Mouse (Mus musculus) stomach, embryonic 16.5 days (tissue): ENCODE measurements around the gene Tle2. TPM values are rescaled to one million over a fixed set of nuclear protein-coding genes. Genes with fewer than 3 reads are reported as not detected.

Experiments used
- ATAC-seq: fragments of 200-750 bp; cut with Nextera tagmentation; 2 replicates; pipeline ENCODE4 v1.8.0; 2017; ENCODE audit warnings: moderate number of reproducible peaks, moderate TSS enrichment; ENCODE audit not compliant: insufficient read depth, low FRiP score
- H3K27ac ChIP-seq: fragments of 300-500 bp; sonication (generic); 2 replicates; pipeline ENCODE4 v1.5.1; 2014; ENCODE audit warnings: low read length
- H3K27me3 ChIP-seq: fragments of 300-500 bp; sonication (generic); 2 replicates; pipeline ENCODE4 v1.6.1; 2014; ENCODE audit warnings: low read length, control low read depth, mixed read lengths; ENCODE audit not compliant: control insufficient read depth, insufficient read depth
- H3K36me3 ChIP-seq: fragments of 300-500 bp; sonication (generic); 2 replicates; pipeline ENCODE4 v1.6.1; 2014; ENCODE audit warnings: low read length; ENCODE audit not compliant: control insufficient read depth, insufficient read depth
- H3K4me1 ChIP-seq: fragments of 300-500 bp; sonication (generic); 2 replicates; pipeline ENCODE4 v1.6.1; 2014; ENCODE audit warnings: low read length, control low read depth, mixed read lengths; ENCODE audit not compliant: control insufficient read depth, insufficient read depth
- H3K4me2 ChIP-seq: fragments of 300-500 bp; sonication (generic); 2 replicates; pipeline ENCODE4 v1.6.1; 2014; ENCODE audit warnings: low read depth, low read length, mixed read lengths
- H3K4me3 ChIP-seq: fragments of 300-500 bp; sonication (generic); replicated peaks from 2 replicates; pipeline ENCODE4 v1.5.1; 2014; ENCODE audit warnings: mild to moderate bottlenecking, low read length
- H3K9ac ChIP-seq: fragments of 300-500 bp; sonication (generic); 2 replicates; pipeline ENCODE4 v1.6.1; 2014; ENCODE audit warnings: low read length
- H3K9me3 ChIP-seq: fragments of 300-500 bp; sonication (generic); replicated peaks from 2 replicates; pipeline ENCODE4 v1.6.1; 2016; ENCODE audit warnings: low read length, control low read depth; ENCODE audit not compliant: control insufficient read depth
- WGBS: fragments of 180-500 bp; shearing (Covaris S2); extraction: QIAGEN DNeasy Blood & Tissue Kit; methylation state at CpG from one replicate; pipeline ENCODE4 v1.1.7; 2014; 5-methylcytosine and 5-hydroxymethylcytosine counted together
- polyA plus RNA-seq: library from polyadenylated mRNA; unstranded; fragments of >200 nt; fragmentation: Nextera tagmentation; extraction: Ambion mirVana; gene quantifications from 2 replicates; pipeline ENCODE4 v1.2.1, GENCODE M21; 2015

Gene Tle2
- polyA plus RNA-seq, 1 experiment from 2014 or later: 20.6 TPM

GRCm38 (mm10) chr10:81604968-81605665, 30.8 kb downstream of the Tle2 start:
- H3K9me3 ChIP-seq: no peaks in the 10 kb centered on the region
- H3K9ac ChIP-seq: peak overlapping the region; percentile 68
- peak overlapping the region; percentile 52 for H3K4me3 ChIP-seq
- ATAC-seq: peak; percentile 7; the same call in 1 of the 2 replicates
- 18% methylated on average over 29 of the region's 29 CpGs for WGBS
- H3K27ac ChIP-seq: peak overlapping the region; percentile 96
- no peaks in the 10 kb centered on the region for H3K27me3 ChIP-seq
- peaks cover 29% of the 10 kb centered on the region for H3K4me1 ChIP-seq
- no peaks in the 10 kb centered on the region for H3K36me3 ChIP-seq
- peak overlapping the region; percentile 64 for H3K4me2 ChIP-seq

- Histone ChIP-seq H3K9ac (peak overlapping the region; percentile 68), H3K4me2 (peak overlapping the region; percentile 64), H3K27ac (peak overlapping the region; percentile 96), H3K27me3 (no peaks in the 10 kb centered on the region), H3K4me1 (peaks cover 24% of the 10 kb centered on the region), H3K36me3 (no peaks in the 10 kb centered on the region), H3K9me3 (no peaks in the 10 kb centered on the region), H3K4me3 (peak overlapping the region; percentile 52)
- no peak for ATAC-seq
- 2% methylated on average over 14 of the region's 14 CpGs for WGBS
Observed at GRCm38 (mm10) chr10:81605666-81605973, 31.3 kb downstream of the Tle2 start.

GRCm38 (mm10) chr10:81605974-81606751, 31.8 kb downstream of the Tle2 start, which contains the start of gene BC025920:
BC025920 (plus strand) TSS chr10:81606270.
- peak within 1 kb of the TSS; percentile 81 for H3K4me2 ChIP-seq
- H3K27me3 ChIP-seq: no peaks in the 10 kb centered on the region
- ATAC-seq: peak; percentile 93
- H3K4me1 ChIP-seq: peaks cover 19% of the 10 kb centered on the region
- under 1% methylated on average over 39 of the region's 39 CpGs for WGBS
- peak within 1 kb of the TSS; percentile 96 for H3K27ac ChIP-seq
- peak within 1 kb of the TSS; percentile 68 for H3K9ac ChIP-seq
- H3K9me3 ChIP-seq: 0 out of 2 replicates have a peak, but pooled peaks cover 3% of the 10 kb centered on the region
- H3K4me3 ChIP-seq: peak within 1 kb of the TSS; percentile 52
- no peaks in the 10 kb centered on the region for H3K36me3 ChIP-seq

GRCm38 (mm10) chr10:81608308-81608707, 33.9 kb downstream of the Tle2 start:
- WGBS: 83% methylated on average over 1 of the region's 1 CpGs
- no peaks in the 10 kb centered on the region for H3K36me3 ChIP-seq
- no peaks in the 10 kb centered on the region for H3K27me3 ChIP-seq

GRCm38 (mm10) chr10:81612779-81613178, 38.4 kb downstream of the Tle2 start:
- Histone ChIP-seq H3K9me3 (0 out of 2 replicates have a peak, but pooled peaks cover 5% of the 10 kb centered on the region), H3K27me3 (no peaks in the 10 kb centered on the region), H3K9ac (no peak overlapping the region), H3K4me1 (no peaks in the 10 kb centered on the region), H3K27ac (no peak overlapping the region), H3K36me3 (no peaks in the 10 kb centered on the region), H3K4me2 (no peak overlapping the region), H3K4me3 (no peak overlapping the region)
- no peak for ATAC-seq
- 67% methylated on average over 3 of the region's 3 CpGs for WGBS

More at GRCm38 (mm10) chr10:81608308-81608707, 33.9 kb downstream of the Tle2 start:
- no peak overlapping the region for H3K9ac ChIP-seq
- peaks cover 7% of the 10 kb centered on the region; the same call in 1 of the 2 replicates for H3K4me1 ChIP-seq
- H3K4me2 ChIP-seq: no peak overlapping the region
- H3K27ac ChIP-seq: no peak overlapping the region
- H3K4me3 ChIP-seq: no peak overlapping the region
- no peak for ATAC-seq
- H3K9me3 ChIP-seq: 0 out of 2 replicates have a peak, but pooled peaks cover 5% of the 10 kb centered on the region

GRCm38 (mm10) chr10:81615486-81615885, 41.1 kb downstream of the Tle2 start:
- no peak overlapping the region for H3K9ac ChIP-seq
- H3K27me3 ChIP-seq: no peaks in the 10 kb centered on the region
- 0 out of 2 replicates have a peak, but pooled peaks cover 5% of the 10 kb centered on the region for H3K9me3 ChIP-seq
- H3K36me3 ChIP-seq: peaks cover 1% of the 10 kb centered on the region; the same call in 1 of the 2 replicates
- no peaks in the 10 kb centered on the region for H3K4me1 ChIP-seq
- H3K4me2 ChIP-seq: no peak overlapping the region
- WGBS: 55% methylated on average over 6 of the region's 6 CpGs
- H3K27ac ChIP-seq: no peak overlapping the region
- ATAC-seq: no peak
- no peak overlapping the region for H3K4me3 ChIP-seq

GRCm38 (mm10) chr10:81619976-81620375, 45.6 kb downstream of the Tle2 start:
- ATAC-seq: no peak
- Histone ChIP-seq H3K9ac (no peak overlapping the region), H3K4me2 (no peak overlapping the region), H3K4me1 (no peaks in the 10 kb centered on the region), H3K9me3 (no peaks in the 10 kb centered on the region), H3K36me3 (peaks cover 7% of the 10 kb centered on the region), H3K27ac (no peak overlapping the region), H3K27me3 (no peaks in the 10 kb centered on the region), H3K4me3 (no peak overlapping the region)
- WGBS: 70% methylated on average over 5 of the region's 5 CpGs

GRCm38 (mm10) chr10:81620786-81621185, 46.4 kb downstream of the Tle2 start:
- Histone ChIP-seq H3K9ac (no peak overlapping the region), H3K9me3 (no peaks in the 10 kb centered on the region), H3K4me1 (no peaks in the 10 kb centered on the region), H3K27ac (no peak overlapping the region), H3K36me3 (peaks cover 7% of the 10 kb centered on the region), H3K27me3 (no peaks in the 10 kb centered on the region), H3K4me2 (no peak overlapping the region), H3K4me3 (no peak overlapping the region)
- WGBS: 48% methylated on average over 9 of the region's 9 CpGs
- no peak; the same call in 1 of the 2 replicates for ATAC-seq

GRCm38 (mm10) chr10:81623441-81623840, 49.1 kb downstream of the Tle2 start:
- Histone ChIP-seq H3K4me3 (no peak overlapping the region), H3K9ac (no peak overlapping the region), H3K9me3 (no peaks in the 10 kb centered on the region), H3K27me3 (no peaks in the 10 kb centered on the region), H3K36me3 (peaks cover 10% of the 10 kb centered on the region), H3K27ac (no peak overlapping the region), H3K4me1 (peaks cover 19% of the 10 kb centered on the region), H3K4me2 (no peak overlapping the region)
- 61% methylated on average over 8 of the region's 8 CpGs for WGBS
- no peak; the same call in 1 of the 2 replicates for ATAC-seq
